ENCODE assay signal across 8 mouse cellular contexts in the genomic region with DNA sequence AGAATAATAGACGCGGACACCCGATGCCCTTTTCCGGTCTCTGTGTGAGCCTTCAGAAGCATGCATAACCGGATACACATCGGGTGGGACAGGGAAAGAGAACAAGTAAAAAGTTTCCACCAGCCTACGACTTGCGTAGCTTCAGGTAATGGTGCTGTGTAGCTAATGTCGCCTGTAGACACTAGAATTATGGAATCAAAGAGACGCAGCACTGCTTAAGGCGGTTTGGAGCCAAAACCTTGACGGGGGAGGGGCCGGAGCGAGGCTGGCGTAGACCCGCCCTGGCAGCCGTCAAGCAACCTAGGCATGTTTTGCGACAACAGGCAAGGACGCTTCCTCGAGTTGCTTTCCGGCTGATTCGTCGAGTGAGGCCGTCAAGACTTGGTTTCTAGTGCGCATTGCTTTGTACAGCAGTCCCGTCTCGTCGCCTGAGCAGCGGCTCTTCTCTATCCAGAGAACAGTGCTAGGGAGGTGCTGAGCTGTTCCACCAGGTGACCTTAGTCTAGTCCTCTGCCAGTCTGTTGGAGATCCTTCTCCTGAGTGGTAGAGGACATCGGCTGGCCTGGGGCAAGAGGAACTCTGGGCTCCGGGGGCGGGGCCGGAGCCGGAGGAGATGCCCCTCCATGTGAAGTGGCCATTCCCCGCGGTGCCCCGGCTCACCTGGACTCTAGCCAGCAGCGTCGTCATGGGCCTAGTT. TPM values are rescaled to one million over a fixed set of nuclear protein-coding genes. Genes with fewer than 3 reads are reported as not detected.
DNase-seq lines count a peak whose midpoint lies in the region; ATAC-seq lines count a peak whose summit lies in the region.

No protein-coding gene starts in this region.

- DNase-seq in Muller cell, postnatal 12 days (ENCODE audit: inconsistent ontology term) = peak; percentile 87
- DNase-seq in cerebellum, postnatal 10 days = peak; percentile 90 to 93
- peak; percentile 78 to 85 for DNase-seq in frontal cortex, postnatal 10 days (ENCODE audit: low spot score in 2 of 2)
- peak; percentile 65 to 71 for DNase-seq in layer of hippocampus, postnatal 25 days (ENCODE audit: extremely low spot score in 1 of 2, low spot score in 1 of 2)
- DNase-seq in lung, postnatal 14 days = peak; percentile 86
- DNase-seq in retina, adult 2 months (ENCODE audit: low read depth, low spot score) = peak; percentile 64
- DNase-seq in thymus, postnatal 25 days = peak; percentile 87

- H3K4me2 ChIP-seq in hindbrain, embryonic 12.5 days (replicated peaks) = peak overlapping the region; percentile 67

- no peaks in the 10 kb centered on the region for H3K27me3 ChIP-seq in hindbrain, embryonic 12.5 days

- peak overlapping the region; percentile 70 for H3K27ac ChIP-seq in hindbrain, embryonic 12.5 days

- peak overlapping the region; percentile 70 for H3K9ac ChIP-seq in hindbrain, embryonic 12.5 days

- H3K36me3 ChIP-seq in hindbrain, embryonic 12.5 days = no peaks in the 10 kb centered on the region

- no peaks in the 10 kb centered on the region for H3K9me3 ChIP-seq in hindbrain, embryonic 12.5 days (replicated peaks)

- peak overlapping the region; percentile 57 for H3K4me3 ChIP-seq in hindbrain, embryonic 12.5 days

- ATAC-seq in hindbrain, embryonic 12.5 days (ENCODE audit: low FRiP score) = peak; percentile 82

- WGBS in hindbrain, embryonic 12.5 days = 29% methylated on average over 39 of the region's 39 CpGs

- H3K4me1 ChIP-seq in hindbrain, embryonic 12.5 days = peaks cover 12% of the 10 kb centered on the region

RNA-seq across cellular contexts. Expression of a gene that starts 0.4 kb away (rescaled TPM):
- 6.3 and 6.5 TPM in 2 replicates for polyA plus RNA-seq in hindbrain, embryonic 12.5 days (2016; fragmentation: Nextera tagmentation; extraction: Ambion mirVana)
- 1 to 10 TPM; 1.8 to 2.6 TPM for total RNA-seq in layer of hippocampus, postnatal 25 days (2021)

RNA-seq across cellular contexts. Expression of a gene that starts 0.8 kb away (rescaled TPM):
- polyA plus RNA-seq in hindbrain, embryonic 12.5 days (2016; fragmentation: Nextera tagmentation; extraction: Ambion mirVana) = 80.2 and 85.6 TPM in 2 replicates
- 10 to 100 TPM; 48.8 to 64.9 TPM for total RNA-seq in layer of hippocampus, postnatal 25 days (2021)

RNA-seq across cellular contexts. Expression of a gene that starts 11.9 kb away (rescaled TPM):
- polyA plus RNA-seq in hindbrain, embryonic 12.5 days (2016; fragmentation: Nextera tagmentation; extraction: Ambion mirVana) = 520 and 550 TPM in 2 replicates
- total RNA-seq in layer of hippocampus, postnatal 25 days (2021) = 100 to 1,000 TPM; 171 TPM

RNA-seq across cellular contexts. Expression of a gene that starts 14.4 kb away (rescaled TPM):
- polyA plus RNA-seq in hindbrain, embryonic 12.5 days (2016; fragmentation: Nextera tagmentation; extraction: Ambion mirVana) = 140 and 143 TPM in 2 replicates
- total RNA-seq in layer of hippocampus, postnatal 25 days (2021) = 100 to 1,000 TPM; 333 to 352 TPM

RNA-seq across cellular contexts. Expression of a gene that starts 22.3 kb away (rescaled TPM):
- polyA plus RNA-seq in hindbrain, embryonic 12.5 days (2016; fragmentation: Nextera tagmentation; extraction: Ambion mirVana) = 697 and 732 TPM in 2 replicates
- 100 to 1,000 TPM; 631 to 685 TPM for total RNA-seq in layer of hippocampus, postnatal 25 days (2021)

Comparison
In these comparisons a context has a peak if more than half of its experiments do, and no peak if none do; other contexts are left out.
1. Peak in every context shown above with its lines: DNase-seq, ATAC-seq, H3K4me3 ChIP-seq and H3K27ac ChIP-seq.